Mouse (Mus musculus) left cerebral cortex, postnatal 14 days (tissue): ENCODE measurements around the gene Serpini2. TPM values are rescaled to one million over a fixed set of nuclear protein-coding genes. Genes with fewer than 3 reads are reported as not detected.

Experiments used
- total RNA-seq, 2 experiments: library from RNA; stranded (reverse); gene quantifications; 2 replicates each; pipeline ENCODE4 v1.2.3; 2021

Gene Serpini2
- total RNA-seq, 2 experiments from 2014 or later = not detected

Other genes starting within 250 kb of the Serpini2 start
- 1 to 10 TPM; 2.0 to 3.0 TPM for gene Zbbx, start 105.0 kb downstream of the Serpini2 start, total RNA-seq
- under 1 TPM in 1 of 2 experiments, not detected in 1; 0.26 TPM for gene Wdr49, start 212.1 kb upstream of the Serpini2 start, total RNA-seq